Mouse (Mus musculus) skeletal muscle tissue, adult 2 months (tissue): Measurements from ENCODE around the gene Vps26c.
A peak's percentile ranks its signal among the peaks of the same experiment; 100 is the strongest.
"Not testable (repeated sequence)": the region's sequence is repeated elsewhere in the genome, so short reads cannot be mapped to it uniquely, and the experiment has no call there.

Source experiments
- DNase-seq: peaks from one replicate; pipeline ENCODE4 v3.0.0-alpha.2; 2012; ENCODE audit warnings: low read depth, low spot score

Gene Vps26c

DNA sequence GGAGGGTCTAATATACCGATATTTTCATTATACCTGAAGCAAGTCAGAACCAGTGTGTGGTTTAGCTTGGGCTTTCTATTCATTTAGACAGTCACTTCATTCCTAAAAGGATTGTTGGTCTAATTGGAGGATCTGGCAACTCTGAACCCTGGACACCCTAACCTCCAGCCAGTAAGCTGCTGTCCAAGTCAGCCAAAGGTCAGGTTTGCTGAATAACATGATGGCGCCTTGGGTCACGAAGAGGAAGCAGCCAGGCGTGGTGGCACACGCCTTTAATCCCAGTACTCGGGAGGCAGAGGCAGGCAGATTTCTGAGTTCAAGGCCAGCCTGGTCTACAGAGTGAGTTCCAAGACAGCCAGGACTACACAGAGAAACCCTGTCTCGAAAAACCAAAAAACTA lies 29.5 kb downstream of the Vps26c start:
- DNase-seq = not testable (repeated sequence)

DNA sequence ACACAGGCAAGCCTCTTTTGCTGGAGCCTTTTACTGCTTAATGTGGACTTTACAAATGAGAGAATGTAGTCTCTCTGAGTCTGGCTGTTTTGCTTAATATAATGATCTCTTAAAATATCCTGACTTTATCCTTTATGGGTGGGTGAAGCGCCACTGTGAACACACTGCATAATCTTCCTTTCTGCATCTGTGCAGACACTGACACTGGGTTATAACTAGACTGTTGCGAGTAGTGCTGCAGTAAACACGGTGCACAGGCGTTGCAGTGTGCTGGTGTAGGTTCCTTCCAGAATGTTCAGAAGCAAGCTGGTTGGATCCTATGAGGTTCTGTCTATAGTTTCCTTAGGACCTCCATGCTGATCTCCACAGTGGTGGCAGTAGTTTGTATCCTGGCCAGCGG lies 37.3 kb downstream of the Vps26c start:
- no peak for DNase-seq

DNA sequence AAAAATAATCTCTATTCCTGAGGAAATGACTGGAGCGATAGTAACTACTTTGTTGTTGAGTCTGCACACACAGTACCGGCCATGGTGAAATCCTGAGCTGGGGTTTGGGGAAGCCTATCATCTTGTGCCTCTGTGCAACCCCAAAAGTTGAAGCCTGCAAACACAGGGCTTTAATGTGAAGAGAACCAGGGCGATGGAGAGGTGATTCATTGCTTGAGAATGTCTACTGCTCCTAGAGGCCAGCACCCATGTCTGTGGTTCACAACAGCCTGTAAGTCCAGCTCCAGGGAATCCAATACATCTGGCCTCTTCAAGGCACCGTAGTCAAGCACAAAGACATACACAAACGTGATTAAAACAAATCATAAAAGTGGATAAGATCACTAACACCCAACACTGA lies 39.3 kb downstream of the Vps26c start:
- DNase-seq = no peak

DNA sequence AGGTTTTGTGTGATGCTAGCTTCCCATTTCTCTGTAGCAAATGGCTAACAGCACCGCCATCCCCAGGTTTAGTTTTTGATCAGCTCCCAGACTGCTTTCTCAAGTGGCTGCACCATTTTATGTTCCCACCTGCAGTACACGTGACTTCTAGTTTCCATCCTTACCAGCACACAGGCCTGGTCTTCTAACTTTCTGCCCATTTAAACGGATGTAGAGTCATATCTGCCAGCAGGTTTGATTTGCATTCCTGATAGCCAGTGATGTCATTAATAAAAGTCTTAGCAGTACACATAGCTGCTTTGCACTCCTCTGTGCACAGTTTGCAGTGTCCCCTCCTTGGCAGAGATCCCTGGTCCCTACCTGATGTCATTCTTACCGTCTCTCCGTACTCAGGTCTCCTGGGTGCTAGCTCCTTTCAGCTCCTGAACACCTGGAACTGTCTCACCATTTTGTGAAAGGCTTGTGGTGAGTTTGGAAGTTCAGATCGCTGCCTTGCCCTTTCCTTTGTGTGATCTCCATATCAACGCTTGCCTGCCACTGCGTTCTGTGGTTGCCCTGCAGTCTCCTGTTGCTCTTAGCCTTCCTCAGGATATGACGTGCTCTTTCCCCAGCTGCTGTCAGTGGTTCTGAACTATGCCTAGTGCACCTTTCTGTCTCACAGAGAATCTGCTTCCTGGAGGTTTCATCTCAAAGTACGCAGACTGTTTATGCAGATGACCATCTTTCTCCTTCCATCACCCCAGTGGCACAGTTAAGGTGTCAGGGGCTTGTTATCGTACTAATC lies 41.7 kb downstream of the Vps26c start:
- DNase-seq = no peak

DNA sequence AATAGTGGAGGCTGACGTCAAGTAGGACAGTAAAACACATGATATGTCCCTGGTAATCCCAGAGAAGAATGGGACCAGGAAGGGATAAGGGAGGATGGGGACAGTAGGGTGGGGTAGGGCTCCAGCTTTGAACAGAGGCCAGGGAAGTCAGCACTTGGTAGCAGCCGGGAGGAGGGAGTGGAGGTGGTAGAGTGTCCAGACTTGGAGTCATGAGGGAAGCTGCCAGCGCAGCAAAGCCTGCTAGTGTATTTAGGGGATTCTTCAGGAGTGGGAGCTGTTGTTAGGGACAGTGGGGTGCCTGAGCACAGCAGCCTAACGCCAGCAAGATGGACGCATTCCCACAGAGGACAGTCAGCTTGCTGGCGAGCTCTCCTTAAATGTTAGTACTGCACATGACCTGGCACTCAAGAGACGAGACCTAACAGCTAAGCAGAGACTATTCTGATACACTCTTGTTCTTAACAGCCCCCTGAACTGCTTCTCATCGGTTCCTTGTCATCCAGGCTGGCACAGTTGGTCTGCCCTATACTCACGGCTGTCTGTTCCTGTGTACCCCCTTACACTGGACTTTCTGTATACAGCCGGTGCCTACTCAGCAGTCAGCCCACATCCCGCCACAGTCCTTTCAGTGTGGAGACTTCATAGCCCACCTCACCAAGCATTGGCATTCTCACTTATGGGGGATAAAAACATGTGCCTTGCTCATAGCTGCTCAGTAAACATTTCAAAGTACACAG lies 53.4 kb downstream of the Vps26c start:
- peak; percentile 48 for DNase-seq

DNA sequence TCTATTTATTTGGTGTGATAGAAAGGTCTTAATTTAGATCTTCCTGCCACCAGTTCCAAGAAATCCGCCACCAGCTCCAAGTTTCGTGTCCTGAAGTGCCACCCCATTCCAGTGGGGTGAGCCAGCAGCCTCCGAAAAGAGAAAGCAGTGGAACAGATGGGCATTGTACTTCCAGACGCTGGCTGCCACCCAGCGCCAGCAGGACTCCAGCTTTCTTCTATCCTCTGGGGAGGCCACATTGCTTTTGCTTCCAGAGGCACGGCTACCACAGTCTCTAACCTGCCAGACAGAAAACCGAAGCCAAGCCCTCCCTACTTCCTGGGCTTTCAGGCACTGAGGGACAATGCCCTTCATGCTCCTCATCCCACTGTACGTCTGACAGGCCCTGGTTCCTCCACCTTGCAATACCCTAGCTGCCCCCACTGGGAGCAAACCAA lies 54.1 kb downstream of the Vps26c start:
- peak; percentile 87 for DNase-seq

DNA sequence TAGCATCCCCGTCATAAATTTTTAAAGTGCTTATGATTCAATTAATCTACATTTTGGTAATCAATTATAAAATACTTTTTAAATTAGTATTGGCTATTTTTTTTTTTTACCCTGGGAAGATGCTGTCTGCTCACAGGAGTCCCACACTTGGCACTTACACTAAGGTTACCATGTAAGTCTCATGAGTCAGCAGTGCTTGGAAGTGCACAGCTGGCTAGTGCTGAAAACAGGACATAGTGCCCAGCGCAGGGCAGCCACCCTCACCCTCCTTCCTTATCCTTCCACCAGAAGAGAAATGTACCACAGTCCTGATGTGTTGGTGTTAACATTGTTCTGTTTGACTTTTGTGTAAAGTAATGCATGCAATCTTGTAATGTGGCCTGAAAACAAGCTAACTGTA lies 58.2 kb downstream of the Vps26c start:
- peak; percentile 55 for DNase-seq

DNA sequence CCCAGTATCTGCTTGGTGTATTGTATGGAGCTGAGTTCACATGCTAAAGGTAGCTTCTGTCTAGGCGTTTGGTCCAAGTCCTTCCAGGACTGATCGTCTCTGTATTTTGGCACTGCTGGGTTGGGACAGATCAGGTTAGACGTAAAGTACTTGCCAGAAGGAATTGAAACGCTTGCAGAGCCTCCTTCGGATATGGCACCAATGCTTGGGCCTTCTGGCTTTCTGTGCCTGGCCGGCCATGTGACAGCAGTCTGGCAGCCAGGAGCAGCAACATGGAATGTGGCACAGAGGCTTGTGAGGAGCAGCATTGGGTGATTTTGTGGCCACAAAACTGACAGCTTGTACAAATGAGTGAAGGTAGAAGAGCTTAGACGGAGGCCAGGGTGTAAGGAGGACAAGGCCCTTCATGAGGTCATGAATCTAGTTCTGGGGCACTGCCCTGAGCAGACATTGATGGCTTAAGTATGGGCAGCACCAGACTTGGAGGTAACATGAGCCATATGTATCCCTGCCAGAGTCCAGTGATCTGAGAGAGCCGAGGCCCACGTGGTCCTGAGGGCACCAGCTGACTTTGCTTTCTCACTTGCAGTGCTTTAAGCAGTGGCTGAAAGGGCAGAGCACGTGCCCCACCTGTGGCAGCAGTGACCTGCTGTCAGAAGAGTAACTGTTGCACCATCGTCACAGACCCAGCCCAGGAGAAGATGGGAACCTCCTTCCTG lies 59.1 kb downstream of the Vps26c start:
- DNase-seq = peak; percentile 93

DNA sequence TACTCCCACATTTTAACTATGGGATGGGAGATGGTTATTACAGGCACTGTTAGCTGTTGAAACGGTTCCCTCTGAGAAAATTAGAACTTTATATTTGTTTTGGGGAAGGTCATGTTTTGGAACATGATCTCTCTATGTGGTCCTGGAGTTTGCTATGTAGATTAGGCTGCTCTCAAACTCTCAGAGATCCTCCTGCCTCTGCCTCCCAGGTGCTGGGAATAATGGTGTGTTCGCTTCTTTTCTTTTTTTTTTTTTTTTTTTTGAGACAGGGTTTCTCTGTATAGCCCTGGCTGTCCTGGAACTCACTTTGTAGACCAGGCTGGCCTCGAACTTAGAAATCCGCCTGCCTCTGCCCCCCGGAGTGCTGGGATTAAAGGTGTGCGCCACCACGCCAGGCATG lies 60.3 kb downstream of the Vps26c start:
- not testable (repeated sequence) for DNase-seq

DNA sequence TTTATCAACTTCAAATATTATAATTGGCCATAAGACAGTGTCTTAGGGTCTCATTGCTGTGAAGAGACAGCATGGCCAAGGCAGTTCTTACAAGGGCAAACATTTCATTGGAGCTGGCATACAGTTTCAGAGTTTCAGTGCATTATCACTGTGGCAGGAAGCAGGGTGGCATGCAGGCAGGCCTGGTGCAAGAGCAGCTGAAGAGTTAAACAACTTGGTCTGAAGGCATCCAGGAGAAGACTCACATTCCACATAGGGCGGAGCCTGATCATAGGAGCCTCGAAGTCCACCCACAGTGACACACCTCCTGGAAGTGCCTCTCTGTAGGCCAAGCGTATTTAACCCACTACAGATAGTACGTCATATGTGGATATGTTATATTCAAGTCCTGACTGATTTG lies 60.7 kb downstream of the Vps26c start:
- DNase-seq = no peak

DNA sequence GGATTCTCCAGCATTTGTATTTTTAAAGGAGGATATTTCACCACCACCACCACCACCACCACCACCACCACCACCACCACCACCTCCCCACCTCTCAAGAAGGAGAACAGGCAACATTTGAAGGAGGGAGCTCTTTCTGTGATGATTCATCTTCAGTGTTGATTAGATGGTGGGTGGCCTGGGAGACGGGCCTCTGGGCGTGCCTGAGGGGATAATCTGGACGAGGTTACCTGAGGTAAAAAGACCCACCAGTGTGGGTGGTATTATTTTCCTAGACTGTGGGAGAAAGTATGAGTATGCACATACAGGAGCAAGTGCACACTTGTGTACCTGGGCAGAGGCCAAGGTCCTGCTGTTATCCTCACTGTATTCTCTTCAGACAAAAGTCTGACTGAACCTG lies 62.6 kb downstream of the Vps26c start:
- DNase-seq = no peak

DNA sequence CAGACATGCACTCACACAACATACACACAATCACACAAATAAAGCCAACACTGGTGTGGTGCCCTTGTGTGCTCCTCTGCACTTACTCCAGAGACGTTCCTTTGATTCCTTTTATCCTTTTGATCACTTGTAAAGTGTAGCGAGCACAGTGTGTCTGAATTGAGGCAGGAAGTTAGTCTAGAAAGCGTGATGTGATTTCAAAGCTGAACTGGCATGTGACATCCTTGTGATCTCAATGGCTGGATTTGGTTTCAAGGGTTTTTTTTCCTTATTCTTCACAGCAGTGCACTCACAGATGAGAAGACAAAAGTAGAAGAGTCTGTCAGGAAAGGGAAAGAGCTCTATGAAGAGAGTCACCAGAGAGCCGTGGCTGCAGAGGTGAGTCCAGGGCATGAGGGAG lies 72.5 kb downstream of the Vps26c start:
- DNase-seq = no peak

DNA sequence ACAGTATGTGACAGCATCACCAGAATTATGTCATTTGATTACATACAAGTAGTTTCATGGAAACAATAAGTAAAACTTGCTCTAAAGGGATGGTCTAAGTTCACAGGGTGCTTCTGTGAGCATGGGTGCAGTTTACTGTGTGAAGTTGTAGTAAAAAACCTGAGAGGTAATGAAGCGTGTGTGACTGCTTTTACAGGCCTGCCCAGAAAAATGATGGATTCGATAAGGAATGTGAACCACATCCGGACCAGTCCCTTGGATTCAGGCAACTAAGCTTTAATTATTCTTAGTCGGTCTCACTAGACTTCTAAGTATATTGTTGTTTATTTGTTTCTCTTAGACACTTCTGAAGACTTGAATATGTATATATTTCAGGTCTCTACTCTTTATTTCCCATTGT lies 73.9 kb downstream of the Vps26c start:
- no peak for DNase-seq

DNA sequence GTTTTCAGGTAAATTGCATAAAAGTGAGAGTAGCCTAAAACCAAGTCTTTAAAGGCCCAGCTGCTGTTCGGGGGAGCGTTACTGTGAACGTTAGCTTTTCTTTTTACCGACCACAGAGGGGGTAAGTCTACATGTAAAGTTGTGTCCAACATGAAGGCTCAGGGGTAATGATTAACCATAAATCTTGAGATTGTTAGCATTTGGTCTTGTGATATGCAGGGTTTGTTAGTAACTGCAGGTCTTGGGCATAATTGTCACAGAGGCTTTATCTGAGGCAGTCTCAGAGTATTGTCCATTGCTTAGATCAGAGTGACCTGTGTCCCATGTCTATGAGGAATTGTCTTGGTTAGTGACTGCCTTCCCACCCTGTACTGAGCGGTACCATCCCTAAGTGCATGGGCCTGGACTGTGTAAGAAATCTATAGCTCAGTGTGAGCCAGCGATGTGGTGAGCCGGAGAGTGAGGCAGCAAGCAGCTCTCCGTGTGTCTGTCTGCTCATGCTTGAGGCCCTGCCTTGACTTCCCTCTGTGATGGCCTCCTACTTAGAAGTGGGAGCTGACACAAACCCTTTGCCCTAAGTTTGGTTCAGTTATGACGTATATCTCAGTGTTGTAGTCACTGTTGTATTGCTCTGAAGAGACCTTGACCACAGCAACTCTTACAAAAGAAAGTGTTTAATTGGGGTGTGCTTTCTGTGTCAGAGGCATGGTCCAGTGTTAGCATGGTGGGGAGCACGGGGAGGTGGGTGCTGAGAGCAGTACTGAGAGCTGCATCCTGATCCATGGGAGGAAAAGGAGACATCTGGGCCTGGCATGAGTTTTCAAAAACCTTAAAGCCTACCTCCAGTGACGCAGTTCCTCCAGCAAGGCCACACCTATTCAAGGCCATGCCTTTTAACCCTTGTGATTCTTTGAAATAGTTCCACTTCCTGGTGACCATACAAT lies 74.8 kb downstream of the Vps26c start:
- DNase-seq = no peak

DNA sequence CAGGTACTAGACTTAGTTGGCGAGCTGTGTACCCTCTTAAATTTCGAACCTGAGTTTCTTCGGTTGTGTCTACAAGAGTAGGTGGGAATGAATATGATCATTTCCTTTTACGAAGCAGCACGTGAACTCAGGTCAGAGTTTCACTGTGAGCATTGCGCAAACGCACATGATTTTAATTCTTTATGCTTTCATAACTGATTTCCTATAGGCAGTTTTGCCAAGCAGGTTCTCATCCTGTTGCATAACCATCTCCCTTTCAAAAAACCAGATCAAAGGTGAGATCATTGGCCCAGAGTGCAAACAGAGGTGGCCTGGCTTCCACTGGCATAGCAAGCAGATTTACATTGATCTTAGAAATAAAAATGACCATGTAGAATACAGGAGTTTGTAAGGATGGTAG lies 77.0 kb downstream of the Vps26c start:
- DNase-seq = no peak

DNA sequence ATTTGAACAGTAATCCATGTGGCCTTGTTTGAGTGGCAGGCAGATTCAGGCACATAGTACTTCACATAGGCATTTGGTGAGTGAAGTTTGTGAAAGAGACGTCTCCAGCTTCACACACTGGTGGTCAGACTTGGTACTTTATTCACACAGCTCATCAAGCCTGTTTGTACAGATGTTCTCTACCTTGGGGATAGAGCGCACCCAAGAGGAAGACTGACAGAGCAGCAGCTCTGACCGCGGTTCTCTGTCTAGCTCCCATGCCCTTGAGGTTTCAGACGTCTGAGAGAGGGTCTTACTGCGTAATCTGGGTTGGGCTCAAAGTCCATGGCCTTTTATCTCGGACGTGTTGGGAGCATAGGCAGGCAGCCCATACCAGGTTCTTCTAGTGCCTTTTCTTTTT lies 77.5 kb downstream of the Vps26c start:
- no peak for DNase-seq
